Mouse (Mus musculus) adrenal gland, postnatal 25 days (tissue): ENCODE data around the gene Inka1. TPM values are rescaled to one million over a fixed set of nuclear protein-coding genes. Genes with fewer than 3 reads are reported as not detected.

Source experiments
- DNase-seq: peaks from one replicate; pipeline ENCODE4 v3.0.0; 2021; ENCODE audit warnings: mixed read lengths
- total RNA-seq: library from RNA; stranded (reverse); gene quantifications from 2 replicates; pipeline ENCODE4 v1.2.3, GENCODE M21; 2021

The Inka1 gene
- total RNA-seq, 1 experiment from 2014 or later: 6.4 TPM

- peak; percentile 94 for DNase-seq
Observed at GRCm38 (mm10) chr9:107950460-107951355, 35.0 kb downstream of the Inka1 start.

- no peak for DNase-seq
Observed at GRCm38 (mm10) chr9:107949922-107950235, 35.8 kb downstream of the Inka1 start, which contains the start of gene Traip. Gene Traip, plus strand, starts transcription at chr9:107950136.

GRCm38 (mm10) chr9:107949184-107949921 is 36.3 kb downstream of the Inka1 start:
- no peak for DNase-seq

GRCm38 (mm10) chr9:107947241-107948194 is 38.2 kb downstream of the Inka1 start:
- no peak for DNase-seq

GRCm38 (mm10) chr9:107936831-107937230 is 48.8 kb downstream of the Inka1 start:
- no peak for DNase-seq

GRCm38 (mm10) chr9:107936215-107936822 is 49.4 kb downstream of the Inka1 start:
- no peak for DNase-seq

- DNase-seq: peak; percentile 39
Observed at GRCm38 (mm10) chr9:107935790-107936214, 49.9 kb downstream of the Inka1 start.

- no peak for DNase-seq
Observed at GRCm38 (mm10) chr9:107935374-107935773, 50.3 kb downstream of the Inka1 start, which contains the start of gene Camkv. Gene Camkv, plus strand, starts transcription at chr9:107935674.

Other genes starting within 250 kb of the Inka1 start
- gene Rbm5, start 214.9 kb downstream of the Inka1 start, total RNA-seq: 135 and 149 TPM in 2 replicates
- 71.3 and 72.9 TPM in 2 replicates for gene Rbm6, start 112.6 kb downstream of the Inka1 start, total RNA-seq
- 15.8 and 18.9 TPM in 2 replicates for gene Mon1a, start 97.7 kb downstream of the Inka1 start, total RNA-seq
- gene Mst1r, start 79.0 kb downstream of the Inka1 start, total RNA-seq: 8.3 and 18.7 TPM in 2 replicates
- not detected in 2 replicates for gene Actl11, start 57.4 kb downstream of the Inka1 start, total RNA-seq
- gene Camkv, start 50.2 kb downstream of the Inka1 start, total RNA-seq: 2.4 and 3.1 TPM in 2 replicates
- 5.1 and 5.3 TPM in 2 replicates for gene Traip, start 35.7 kb downstream of the Inka1 start, total RNA-seq
- 19.0 and 22.2 TPM in 2 replicates for gene Uba7, start 10.4 kb downstream of the Inka1 start, total RNA-seq
- gene Gm20661, start 2.8 kb downstream of the Inka1 start, total RNA-seq: 0.46 TPM in 1 of 2 replicates, not detected in the other
- 1.8 and 3.1 TPM in 2 replicates for gene Cdhr4, start 6.6 kb upstream of the Inka1 start, total RNA-seq
- 2.8 TPM in 1 of 2 replicates, not detected in the other for gene Gm20662, start 10.5 kb upstream of the Inka1 start, total RNA-seq
- 118 and 139 TPM in 2 replicates for gene Ip6k1, start 16.6 kb upstream of the Inka1 start, total RNA-seq
- 18.1 and 22.1 TPM in 2 replicates for gene Gmppb, start 63.4 kb upstream of the Inka1 start, total RNA-seq
- 3.5 and 9.6 TPM in 2 replicates for gene Amigo3, start 67.3 kb upstream of the Inka1 start, total RNA-seq
- gene Mst1, start 94.6 kb upstream of the Inka1 start, total RNA-seq: 0.39 and 2.7 TPM in 2 replicates
- 85.0 and 87.0 TPM in 2 replicates for gene Rnf123, start 97.5 kb upstream of the Inka1 start, total RNA-seq
- gene Apeh, start 108.7 kb upstream of the Inka1 start, total RNA-seq: 100 and 123 TPM in 2 replicates
- gene Bsn, start 204.5 kb upstream of the Inka1 start, total RNA-seq: 9.1 and 10.0 TPM in 2 replicates